Mouse (Mus musculus) embryonic facial prominence, embryonic 13.5 days (tissue): Measurements from ENCODE around the gene Gm11733. TPM values are rescaled to one million over a fixed set of nuclear protein-coding genes. Genes with fewer than 3 reads are reported as not detected.

ENCODE experiments used
- ATAC-seq: fragments of 200-750 bp; cut with Nextera tagmentation; 2 replicates; pipeline ENCODE4 v1.8.0; 2017; ENCODE audit warnings: low read depth; ENCODE audit not compliant: insufficient number of reproducible peaks, insufficient read depth, low FRiP score, low TSS enrichment
- H3K27ac ChIP-seq: fragments of 300-500 bp; sonication (generic); 2 replicates; pipeline ENCODE4 v1.5.1; 2015; ENCODE audit warnings: moderate library complexity, mild to moderate bottlenecking, inconsistent platforms
- H3K27me3 ChIP-seq: fragments of 300-500 bp; sonication (generic); 2 replicates; pipeline ENCODE4 v1.6.1; 2015; ENCODE audit warnings: mild to moderate bottlenecking, inconsistent platforms
- H3K36me3 ChIP-seq: fragments of 300-500 bp; sonication (generic); 2 replicates; pipeline ENCODE4 v1.6.1; 2015; ENCODE audit warnings: mild to moderate bottlenecking, inconsistent platforms
- H3K4me1 ChIP-seq: fragments of 300-500 bp; sonication (generic); 2 replicates; pipeline ENCODE4 v1.6.1; 2015; ENCODE audit warnings: inconsistent platforms
- H3K4me2 ChIP-seq: fragments of 300-500 bp; sonication (generic); 2 replicates; pipeline ENCODE4 v1.6.1; 2015; ENCODE audit warnings: moderate library complexity, mild to moderate bottlenecking, inconsistent platforms
- H3K4me3 ChIP-seq: fragments of 300-500 bp; sonication (generic); 2 replicates; pipeline ENCODE4 v1.5.1; 2015; ENCODE audit warnings: mild to moderate bottlenecking, inconsistent platforms
- H3K9ac ChIP-seq: fragments of 300-500 bp; sonication (generic); 2 replicates; pipeline ENCODE4 v1.6.1; 2015; ENCODE audit warnings: mild to moderate bottlenecking, inconsistent platforms
- H3K9me3 ChIP-seq: fragments of 300-500 bp; sonication (generic); 2 replicates; pipeline ENCODE4 v1.6.1; 2016; ENCODE audit warnings: inconsistent platforms
- WGBS: fragments of 180-500 bp; shearing (Covaris S2); methylation state at CpG from one replicate; pipeline ENCODE4 v1.1.7; 2015; ENCODE audit warnings: mixed read lengths; 5-methylcytosine and 5-hydroxymethylcytosine counted together
- polyA plus RNA-seq: library from polyadenylated mRNA; unstranded; fragments of >200 nt; fragmentation: Nextera tagmentation; extraction: Ambion mirVana; gene quantifications from 2 replicates; pipeline ENCODE4 v1.2.1, GENCODE M21; 2015

Gm11733 gene
- polyA plus RNA-seq, 1 experiment from 2014 or later: not detected

GRCm38 (mm10) chr11:117479007-117479719, 5.0 kb upstream of the Gm11733 start:
- ATAC-seq: peak; percentile 13; the same call in 1 of the 2 replicates
- 7% methylated on average over 13 of the region's 13 CpGs for WGBS

GRCm38 (mm10) chr11:117479746-117480145, 4.4 kb upstream of the Gm11733 start:
- H3K36me3 ChIP-seq: no peaks in the 10 kb centered on the region
- no peak overlapping the region for H3K4me3 ChIP-seq
- H3K9ac ChIP-seq: peak overlapping the region; percentile 49
- WGBS: 29% methylated on average over 12 of the region's 12 CpGs
- H3K9me3 ChIP-seq: peaks cover 6% of the 10 kb centered on the region; the same call in 1 of the 2 replicates
- no peaks in the 10 kb centered on the region for H3K27me3 ChIP-seq
- peaks cover 75% of the 10 kb centered on the region for H3K4me1 ChIP-seq
- no peak for ATAC-seq
- peak overlapping the region; percentile 48 for H3K4me2 ChIP-seq
- H3K27ac ChIP-seq: peak overlapping the region; percentile 98

More at GRCm38 (mm10) chr11:117479007-117479719, 5.0 kb upstream of the Gm11733 start:
- H3K36me3 ChIP-seq: no peaks in the 10 kb centered on the region
- H3K27ac ChIP-seq: peak overlapping the region; percentile 98
- 0 out of 2 replicates have a peak overlapping the region, but pooled peaks have one; percentile 7 for H3K4me3 ChIP-seq
- H3K9ac ChIP-seq: peak overlapping the region; percentile 49
- peaks cover 70% of the 10 kb centered on the region for H3K4me1 ChIP-seq
- H3K4me2 ChIP-seq: peak overlapping the region; percentile 48
- H3K9me3 ChIP-seq: peaks cover 6% of the 10 kb centered on the region; the same call in 1 of the 2 replicates
- no peaks in the 10 kb centered on the region for H3K27me3 ChIP-seq

GRCm38 (mm10) chr11:117482300-117482676, 1.9 kb upstream of the Gm11733 start:
- peak overlapping the region; percentile 33 for H3K4me3 ChIP-seq
- peak overlapping the region; percentile 62 for H3K4me2 ChIP-seq
- 0 out of 2 replicates have a peak overlapping the region, but pooled peaks have one; percentile 46 for H3K9ac ChIP-seq
- H3K27me3 ChIP-seq: no peaks in the 10 kb centered on the region
- peaks cover 73% of the 10 kb centered on the region for H3K4me1 ChIP-seq
- H3K36me3 ChIP-seq: no peaks in the 10 kb centered on the region
- peak overlapping the region; percentile 90 for H3K27ac ChIP-seq
- no peak for ATAC-seq
- peaks cover 6% of the 10 kb centered on the region; the same call in 1 of the 2 replicates for H3K9me3 ChIP-seq
- WGBS: 7% methylated on average over 11 of the region's 11 CpGs

GRCm38 (mm10) chr11:117482677-117483511, 1.3 kb upstream of the Gm11733 start:
- no peak for ATAC-seq
- Histone ChIP-seq H3K4me1 (peaks cover 69% of the 10 kb centered on the region), H3K36me3 (no peaks in the 10 kb centered on the region), H3K4me3 (peak overlapping the region; percentile 33), H3K9ac (peak overlapping the region; percentile 58; the same call in 1 of the 2 replicates), H3K9me3 (no peaks in the 10 kb centered on the region), H3K27ac (peak overlapping the region; percentile 90), H3K27me3 (no peaks in the 10 kb centered on the region), H3K4me2 (peak overlapping the region; percentile 62)
- WGBS: 1% methylated on average over 25 of the region's 26 CpGs

GRCm38 (mm10) chr11:117491408-117492208, 7.4 kb downstream of the Gm11733 start:
- 41% methylated on average over 16 of the region's 17 CpGs for WGBS

GRCm38 (mm10) chr11:117492209-117492505, 8.0 kb downstream of the Gm11733 start:
- H3K9me3 ChIP-seq: 0 out of 2 replicates have a peak, but pooled peaks cover 4% of the 10 kb centered on the region
- H3K27me3 ChIP-seq: peaks cover 8% of the 10 kb centered on the region; the same call in 1 of the 2 replicates
- no peak for ATAC-seq
- H3K36me3 ChIP-seq: no peaks in the 10 kb centered on the region
- peaks cover 48% of the 10 kb centered on the region for H3K4me1 ChIP-seq
- 0% methylated on average over 1 of the region's 1 CpGs for WGBS
- H3K9ac ChIP-seq: no peak overlapping the region
- H3K4me3 ChIP-seq: no peak overlapping the region
- H3K27ac ChIP-seq: peak overlapping the region; percentile 80
- H3K4me2 ChIP-seq: peak overlapping the region; percentile 27

More at GRCm38 (mm10) chr11:117491408-117492208, 7.4 kb downstream of the Gm11733 start:
- H3K27me3 ChIP-seq: peaks cover 8% of the 10 kb centered on the region; the same call in 1 of the 2 replicates
- 0 out of 2 replicates have a peak, but pooled peaks cover 4% of the 10 kb centered on the region for H3K9me3 ChIP-seq
- peaks cover 42% of the 10 kb centered on the region for H3K4me1 ChIP-seq
- H3K27ac ChIP-seq: peak overlapping the region; percentile 80
- no peak overlapping the region for H3K4me3 ChIP-seq
- H3K9ac ChIP-seq: 0 out of 2 replicates have a peak overlapping the region, but pooled peaks have one; percentile 11
- H3K4me2 ChIP-seq: peak overlapping the region; percentile 27
- H3K36me3 ChIP-seq: no peaks in the 10 kb centered on the region
- peak; percentile 12; the same call in 1 of the 2 replicates for ATAC-seq

GRCm38 (mm10) chr11:117496812-117497211, 12.6 kb downstream of the Gm11733 start:
- Histone ChIP-seq H3K4me1 (peaks cover 59% of the 10 kb centered on the region), H3K27me3 (peaks cover 8% of the 10 kb centered on the region; the same call in 1 of the 2 replicates), H3K9me3 (no peaks in the 10 kb centered on the region), H3K27ac (peak overlapping the region; percentile 66), H3K36me3 (no peaks in the 10 kb centered on the region), H3K9ac (peak overlapping the region; percentile 28; the same call in 1 of the 2 replicates), H3K4me3 (no peak overlapping the region), H3K4me2 (peak overlapping the region; percentile 47; the same call in 1 of the 2 replicates)
- ATAC-seq: no peak
- 36% methylated on average over 4 of the region's 4 CpGs for WGBS

GRCm38 (mm10) chr11:117497256-117498136, 13.3 kb downstream of the Gm11733 start:
- Histone ChIP-seq H3K9ac (0 out of 2 replicates have a peak overlapping the region, but pooled peaks have one; percentile 3), H3K27me3 (peaks cover 8% of the 10 kb centered on the region; the same call in 1 of the 2 replicates), H3K4me1 (peaks cover 52% of the 10 kb centered on the region), H3K4me3 (peak overlapping the region; percentile 16; the same call in 1 of the 2 replicates), H3K36me3 (no peaks in the 10 kb centered on the region), H3K27ac (peak overlapping the region; percentile 66), H3K9me3 (no peaks in the 10 kb centered on the region), H3K4me2 (peak overlapping the region; percentile 47)
- 13% methylated on average over 16 of the region's 16 CpGs for WGBS
- peak; percentile 81 for ATAC-seq

- Histone ChIP-seq H3K36me3 (no peaks in the 10 kb centered on the region), H3K27me3 (peaks cover 8% of the 10 kb centered on the region; the same call in 1 of the 2 replicates), H3K4me1 (peaks cover 47% of the 10 kb centered on the region), H3K9ac (0 out of 2 replicates have a peak overlapping the region, but pooled peaks have one; percentile 3), H3K4me3 (peak overlapping the region; percentile 16; the same call in 1 of the 2 replicates), H3K4me2 (peak overlapping the region; percentile 47), H3K27ac (peak overlapping the region; percentile 66), H3K9me3 (no peaks in the 10 kb centered on the region)
- no peak; the same call in 1 of the 2 replicates for ATAC-seq
- 59% methylated on average over 1 of the region's 1 CpGs for WGBS
Measured at GRCm38 (mm10) chr11:117498137-117498511, 14.0 kb downstream of the Gm11733 start.

- Histone ChIP-seq H3K36me3 (no peaks in the 10 kb centered on the region), H3K4me1 (no peaks in the 10 kb centered on the region), H3K4me3 (no peak overlapping the region), H3K9me3 (no peaks in the 10 kb centered on the region), H3K27me3 (no peaks in the 10 kb centered on the region), H3K4me2 (no peak overlapping the region), H3K27ac (no peak overlapping the region), H3K9ac (no peak overlapping the region)
- 93% methylated on average over 4 of the region's 4 CpGs for WGBS
- ATAC-seq: no peak
Measured at GRCm38 (mm10) chr11:117508972-117509371, 24.8 kb downstream of the Gm11733 start.
